Mouse (Mus musculus) embryonic fibroblast, embryonic 13.5 days (primary cell): ENCODE results near the gene Rai14. TPM values are rescaled to one million over a fixed set of nuclear protein-coding genes. Genes with fewer than 3 reads are reported as not detected.

ENCODE experiments used
- H3K27ac ChIP-seq: 2 replicates; pipeline ENCODE4 v1.5.1; 2012; ENCODE audit warnings: low read length, control low read depth, inconsistent platforms; ENCODE audit not compliant: insufficient read depth
- H3K4me1 ChIP-seq: 2 replicates; pipeline ENCODE4 v1.6.1; 2011; ENCODE audit warnings: low read length; ENCODE audit not compliant: control insufficient read depth, insufficient read depth
- H3K4me3 ChIP-seq: 2 replicates; pipeline ENCODE4 v1.5.1; 2011; ENCODE audit warnings: mild to moderate bottlenecking, control low read depth, low read length; ENCODE audit not compliant: insufficient read depth
- CTCF ChIP-seq: IDR thresholded peaks from 2 replicates; pipeline ENCODE4 v1.5.1; 2011; ENCODE audit warnings: mild to moderate bottlenecking, control low read depth, low read length, moderate library complexity, borderline replicate concordance; ENCODE audit not compliant: insufficient read depth
- POLR2A ChIP-seq: IDR thresholded peaks from 2 replicates; pipeline ENCODE4 v1.6.1; 2011; ENCODE audit warnings: low read depth, mild to moderate bottlenecking, control low read depth, low read length, moderate library complexity
- polyA plus RNA-seq: library from polyadenylated mRNA; stranded (reverse); fragments of >200 nt; gene quantifications from 2 replicates; pipeline ENCODE4 v1.2.4, GENCODE M21; 2011; ENCODE audit warnings: low read depth; ENCODE audit not compliant: missing spikeins, insufficient read length

The Rai14 gene
- polyA plus RNA-seq, 1 experiment = 136 TPM

GRCm38 (mm10) chr15:10712288-10712687, 2.1 kb downstream of the Rai14 start:
- peaks cover 8% of the 10 kb centered on the region for H3K4me1 ChIP-seq
- peak overlapping the region; percentile 83 for H3K4me3 ChIP-seq
- H3K27ac ChIP-seq = peak overlapping the region; percentile 92; the same call in 1 of the 2 replicates
- TF ChIP-seq CTCF (no peak), POLR2A (no peak)

DNA sequence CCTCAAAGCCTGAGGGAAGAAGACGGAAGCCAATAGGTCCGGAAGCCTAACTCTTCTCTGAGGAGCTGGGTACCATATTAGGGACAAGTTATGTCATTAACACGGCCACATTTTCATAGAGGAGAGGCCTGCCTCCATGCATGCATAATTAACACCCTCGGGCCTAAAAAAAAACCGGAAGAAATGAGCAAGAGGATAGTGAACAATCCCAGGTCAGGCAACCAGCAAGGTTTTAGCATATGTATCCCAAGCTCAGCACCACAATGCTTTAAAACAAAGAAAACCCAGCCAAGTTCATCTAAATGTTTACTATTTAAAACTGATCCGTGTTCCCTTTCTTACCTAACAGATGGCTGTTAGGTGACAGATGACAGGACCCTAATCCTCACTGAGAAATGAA, 3.2 kb downstream of the Rai14 start:
- H3K27ac ChIP-seq = no peak overlapping the region
- H3K4me3 ChIP-seq = peak overlapping the region; percentile 32
- TF ChIP-seq POLR2A (no peak), CTCF (no peak)
- H3K4me1 ChIP-seq = peaks cover 10% of the 10 kb centered on the region

DNA sequence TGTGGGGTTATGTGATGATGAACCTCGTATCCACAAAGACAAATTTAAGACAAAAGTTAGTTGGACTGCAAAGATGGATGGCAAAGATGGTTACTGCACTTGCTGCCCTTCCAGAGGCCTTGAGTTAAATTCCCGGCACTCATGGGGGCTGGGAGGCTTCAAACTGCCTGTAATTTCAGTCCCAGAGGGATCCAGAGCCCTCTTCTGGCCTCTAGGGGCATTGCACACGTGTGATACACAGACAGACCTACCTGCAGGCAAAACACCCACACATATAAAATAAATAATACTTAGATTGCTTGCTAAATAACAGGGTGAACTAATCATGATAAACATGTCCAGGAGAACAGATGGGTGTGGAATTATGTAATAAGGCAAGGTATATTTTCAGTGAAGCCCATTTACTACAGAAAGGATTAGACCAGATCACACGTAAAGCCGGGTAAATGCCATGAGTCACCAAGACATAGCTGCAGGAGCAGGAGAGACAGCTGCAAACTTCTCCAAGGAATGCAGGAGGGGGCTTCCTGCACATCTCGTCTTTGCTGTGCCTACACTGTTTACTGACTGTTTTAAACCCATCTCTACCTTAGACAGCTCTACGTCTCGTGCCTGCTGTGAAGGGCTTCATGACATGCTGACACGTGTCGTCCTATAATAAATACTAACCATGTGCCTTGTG, 5.7 kb downstream of the Rai14 start:
- Histone ChIP-seq H3K27ac (no peak overlapping the region), H3K4me3 (no peak overlapping the region), H3K4me1 (peaks cover 10% of the 10 kb centered on the region)
- TF ChIP-seq CTCF = no peak
- no peak for TF ChIP-seq POLR2A

DNA sequence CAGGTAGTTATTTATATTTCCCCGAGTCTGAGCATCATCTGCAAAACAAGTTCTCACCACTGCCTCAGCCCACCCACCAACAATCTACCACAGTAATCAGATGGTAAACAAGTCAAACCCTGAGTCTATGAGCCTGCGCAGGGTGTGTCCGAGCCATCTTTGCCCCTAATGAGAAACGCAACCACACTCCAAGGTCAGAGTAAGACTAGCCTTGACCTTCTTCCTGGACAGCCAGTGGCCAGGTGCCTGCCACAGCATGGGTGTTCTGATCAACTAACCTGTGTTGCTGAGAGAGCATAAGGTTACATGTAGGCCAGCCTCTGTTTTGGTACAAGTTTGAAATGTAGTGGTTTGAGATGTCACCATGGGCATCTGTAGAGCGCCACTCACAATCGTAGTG, 7.3 kb downstream of the Rai14 start:
- TF ChIP-seq CTCF (no peak), POLR2A (no peak)
- no peak overlapping the region for H3K4me3 ChIP-seq
- peaks cover 16% of the 10 kb centered on the region for H3K4me1 ChIP-seq
- H3K27ac ChIP-seq = no peak overlapping the region

- Histone ChIP-seq H3K4me1 (peaks cover 21% of the 10 kb centered on the region), H3K27ac (no peak overlapping the region), H3K4me3 (no peak overlapping the region)
- no peak for TF ChIP-seq CTCF
- TF ChIP-seq POLR2A = no peak
Observed at GRCm38 (mm10) chr15:10706414-10706813, 8.0 kb downstream of the Rai14 start.

DNA sequence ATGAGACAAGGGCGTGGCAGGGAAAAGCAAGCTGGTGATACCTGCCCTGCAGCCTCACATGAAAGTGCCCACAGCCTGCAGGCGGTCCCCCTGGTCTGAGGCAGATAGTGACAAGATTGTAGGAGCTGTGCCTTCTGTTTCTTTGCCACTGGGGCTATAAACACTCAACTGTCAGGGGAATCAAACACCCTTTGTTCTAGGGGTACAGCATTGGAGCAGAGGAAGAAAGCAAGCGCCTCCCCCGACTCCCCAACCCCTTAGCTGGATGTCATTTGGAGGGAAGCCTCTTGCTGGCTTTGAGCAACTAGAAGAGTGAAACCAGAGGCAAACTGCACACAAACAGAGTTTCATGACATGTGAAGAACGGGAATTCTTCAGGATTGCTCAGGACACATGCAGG, 8.7 kb downstream of the Rai14 start:
- TF ChIP-seq POLR2A = no peak
- TF ChIP-seq CTCF = no peak
- Histone ChIP-seq H3K4me3 (no peak overlapping the region), H3K27ac (no peak overlapping the region), H3K4me1 (peaks cover 22% of the 10 kb centered on the region)

DNA sequence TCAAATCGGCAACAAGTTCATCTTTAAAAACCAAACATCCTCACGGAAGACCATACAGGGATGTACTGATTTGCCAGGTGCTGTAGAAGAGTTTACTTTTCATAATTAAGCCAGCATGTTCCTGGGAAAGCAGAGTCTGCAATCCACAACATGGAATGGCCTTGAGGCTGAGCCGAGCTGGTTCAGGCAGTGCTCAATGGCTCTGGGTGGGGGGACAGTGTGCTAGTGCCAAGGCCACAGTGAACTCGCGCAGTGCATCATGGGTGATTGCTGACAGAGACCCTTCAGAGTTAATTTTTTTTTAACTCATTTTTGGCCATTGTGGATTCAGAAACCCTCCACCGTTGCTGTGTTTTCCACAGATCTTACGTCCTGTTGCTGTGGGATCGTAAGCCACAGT, 10.1 kb downstream of the Rai14 start:
- no peak overlapping the region for H3K27ac ChIP-seq
- no peak overlapping the region for H3K4me3 ChIP-seq
- H3K4me1 ChIP-seq = peaks cover 20% of the 10 kb centered on the region
- TF ChIP-seq CTCF = no peak
- TF ChIP-seq POLR2A = no peak

DNA sequence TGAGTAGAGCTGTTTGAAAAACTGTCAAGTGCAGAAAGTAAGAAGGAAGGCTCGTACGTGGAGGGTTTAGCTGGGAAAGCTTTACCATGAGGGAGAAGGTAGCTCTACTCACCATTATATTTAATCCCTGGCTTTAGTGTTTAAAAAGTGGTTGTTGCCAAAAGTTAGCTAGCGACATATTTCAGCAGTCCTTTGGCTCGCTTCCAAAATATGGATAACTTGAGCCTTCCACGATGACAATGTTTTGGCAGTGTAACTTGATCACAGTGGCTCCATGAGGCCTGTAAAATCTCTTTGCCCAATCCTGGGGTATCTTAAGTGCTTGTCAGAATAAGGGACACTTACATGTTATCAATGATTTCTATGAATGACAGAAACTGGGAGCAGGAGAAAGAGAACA, 12.9 kb downstream of the Rai14 start:
- TF ChIP-seq POLR2A (no peak), CTCF (no peak)
- peak overlapping the region; percentile 44; the same call in 1 of the 2 replicates for H3K27ac ChIP-seq
- no peak overlapping the region for H3K4me3 ChIP-seq
- peaks cover 20% of the 10 kb centered on the region for H3K4me1 ChIP-seq

DNA sequence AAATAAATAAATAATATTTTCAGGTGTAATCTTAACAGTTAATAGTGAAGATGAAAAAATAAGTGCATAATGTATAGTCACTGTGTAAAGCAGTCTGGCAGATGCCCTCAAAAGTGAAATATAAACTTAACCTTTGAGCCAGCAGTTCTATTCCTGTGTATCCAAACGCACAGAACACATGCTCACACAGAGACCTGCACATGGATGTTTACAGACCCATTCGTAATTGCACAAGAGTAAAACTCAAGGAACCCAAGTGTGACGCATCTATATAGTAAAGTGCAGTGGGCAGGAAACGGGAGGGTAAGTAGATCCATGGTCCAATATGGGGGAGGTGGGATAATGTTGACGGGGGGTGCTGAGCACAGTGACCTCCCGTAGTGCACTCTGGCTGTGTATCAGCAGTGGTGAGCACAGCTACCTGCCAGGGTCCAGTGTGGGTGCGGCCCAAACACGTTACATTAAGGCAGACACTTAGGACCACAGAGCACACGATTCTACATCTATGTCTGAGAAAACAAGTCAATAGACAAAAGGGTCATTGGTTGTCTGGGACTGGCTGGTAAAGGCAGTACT, 13.4 kb downstream of the Rai14 start:
- H3K27ac ChIP-seq = peak overlapping the region; percentile 44; the same call in 1 of the 2 replicates
- TF ChIP-seq POLR2A = no peak
- no peak for TF ChIP-seq CTCF
- H3K4me1 ChIP-seq = peaks cover 20% of the 10 kb centered on the region
- H3K4me3 ChIP-seq = no peak overlapping the region

DNA sequence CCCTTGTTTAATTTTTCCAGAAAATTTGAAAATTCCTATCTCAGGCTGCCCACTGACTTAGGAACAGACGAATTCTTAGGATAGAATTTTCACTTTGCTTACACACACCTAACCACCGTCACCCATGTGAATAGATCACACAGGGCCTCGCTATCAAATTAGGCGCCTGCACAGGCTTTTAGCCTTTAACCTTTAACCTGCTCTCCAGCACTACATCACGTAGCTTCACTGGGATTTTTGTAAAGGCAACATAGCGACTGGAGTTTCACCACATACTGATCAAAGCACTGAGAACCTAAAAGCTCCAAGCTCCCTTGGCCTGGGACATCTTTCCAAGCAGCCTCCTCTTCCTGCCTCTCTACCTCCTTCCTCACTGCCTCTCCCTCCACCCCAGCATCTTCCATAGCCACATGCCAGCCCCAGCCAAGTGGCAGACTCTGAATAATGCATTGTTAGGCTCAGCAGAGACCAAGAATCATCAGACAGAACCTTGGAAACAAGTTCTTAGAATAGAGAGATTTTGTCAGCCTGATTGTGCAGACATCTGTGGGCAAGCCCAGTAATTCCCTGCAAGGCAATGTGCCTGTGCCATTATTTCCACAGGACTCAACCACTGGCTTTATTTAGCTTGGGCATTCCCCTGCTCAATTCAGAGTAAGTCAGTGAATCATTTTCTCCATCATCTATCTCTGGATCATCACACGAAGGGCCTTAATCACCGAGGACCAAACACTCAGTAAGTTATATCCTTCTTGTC, 17.8 kb downstream of the Rai14 start:
- H3K27ac ChIP-seq = peak overlapping the region; percentile 70
- TF ChIP-seq POLR2A (no peak), CTCF (no peak)
- no peak overlapping the region for H3K4me3 ChIP-seq
- H3K4me1 ChIP-seq = peaks cover 20% of the 10 kb centered on the region
